Mouse (Mus musculus) MEL (cell line): ENCODE measurements around the gene Cmss1. TPM values are rescaled to one million over a fixed set of nuclear protein-coding genes. Genes with fewer than 3 reads are reported as not detected.

Experiments
- DNase-seq: peaks from one replicate; pipeline ENCODE4 v3.0.0; 2011; ENCODE audit warnings: low read depth, low spot score
- H3K27ac ChIP-seq: 2 replicates; pipeline ENCODE4 v1.5.1; 2012; ENCODE audit warnings: low read depth, mild to moderate bottlenecking, control low read depth, low read length, moderate library complexity; ENCODE audit not compliant: control insufficient read depth
- H3K27me3 ChIP-seq, 2 experiments: fragments of 150-350 bp in 1 of 2; sonication (generic) in 1 of 2; 2 replicates each; pipeline ENCODE4 v1.6.1; 2012; ENCODE audit warnings: low read length in 2 of 2, mild to moderate bottlenecking in 2 of 2, improper control_type of control experiment in 1 of 2, moderate library complexity in 1 of 2; ENCODE audit not compliant: insufficient read depth in 2 of 2, control insufficient read depth in 1 of 2
- H3K36me3 ChIP-seq, 2 experiments: 2 replicates each; pipeline ENCODE4 v1.6.1; 2012 to 2014; ENCODE audit warnings: low read length in 2 of 2, improper control_type of control experiment in 1 of 2, inconsistent platforms in 1 of 2, mild to moderate bottlenecking in 1 of 2; ENCODE audit not compliant: insufficient read depth in 2 of 2, control insufficient read depth in 1 of 2
- H3K4me1 ChIP-seq, 2 experiments: fragments of 150-350 bp in 1 of 2; sonication (generic) in 1 of 2; 2 replicates each; pipeline ENCODE4 v1.6.1; 2012; ENCODE audit warnings: low read length in 2 of 2, improper control_type of control experiment in 1 of 2, mild to moderate bottlenecking in 1 of 2; ENCODE audit not compliant: insufficient read depth in 2 of 2, control insufficient read depth in 1 of 2
- H3K4me3 ChIP-seq, 2 experiments: fragments of 150-350 bp in 1 of 2; sonication (generic) in 1 of 2; 2 replicates each; pipeline ENCODE4 v1.5.1; 2012; ENCODE audit warnings: low read depth in 2 of 2, low read length in 2 of 2, mild to moderate bottlenecking in 2 of 2, moderate library complexity in 2 of 2, control low read depth in 1 of 2, improper control_type of control experiment in 1 of 2; ENCODE audit not compliant: control insufficient read depth in 1 of 2, insufficient read depth in 1 of 2
- H3K79me2 ChIP-seq: 2 replicates; pipeline ENCODE4 v1.6.1; 2012; ENCODE audit warnings: mild to moderate bottlenecking, low read length, moderate library complexity; ENCODE audit not compliant: control insufficient read depth, poor library complexity, insufficient read depth
- H3K9ac ChIP-seq: 2 replicates; pipeline ENCODE4 v1.6.1; 2012; ENCODE audit warnings: low read depth, mild to moderate bottlenecking, control low read depth, low read length, moderate library complexity; ENCODE audit not compliant: control insufficient read depth, poor library complexity, severe bottlenecking
- H3K9me3 ChIP-seq: fragments of 150-350 bp; sonication (generic); replicated peaks from 2 replicates; pipeline ENCODE4 v1.6.1; 2012; ENCODE audit warnings: mild to moderate bottlenecking, low read length, improper control_type of control experiment, moderate library complexity; ENCODE audit not compliant: insufficient read depth
- CHD1 ChIP-seq: IDR thresholded peaks from 2 replicates; pipeline ENCODE4 v1.6.1; 2012; ENCODE audit warnings: low read depth, mild to moderate bottlenecking, inconsistent platforms, low read length, improper control_type of control experiment
- CHD2 ChIP-seq: IDR thresholded peaks from 2 replicates; pipeline ENCODE4 v1.6.1; 2011; ENCODE audit warnings: low read length, improper control_type of control experiment
- E2F4 ChIP-seq: IDR thresholded peaks from 2 replicates; pipeline ENCODE4 v1.6.1; 2011; ENCODE audit warnings: low read depth, low read length, improper control_type of control experiment, borderline replicate concordance
- ELF1 ChIP-seq: IDR thresholded peaks from 2 replicates; pipeline ENCODE4 v1.6.1; 2014; ENCODE audit warnings: low read depth, mild to moderate bottlenecking, inconsistent platforms, low read length, improper control_type of control experiment, moderate library complexity
- ETS1 ChIP-seq: IDR thresholded peaks from 2 replicates; pipeline ENCODE4 v1.6.1; 2012; ENCODE audit warnings: low read depth, mild to moderate bottlenecking, inconsistent platforms, low read length, improper control_type of control experiment, moderate library complexity
- GABPA ChIP-seq: IDR thresholded peaks from 2 replicates; pipeline ENCODE4 v1.6.1; 2012; ENCODE audit warnings: low read depth, mild to moderate bottlenecking, inconsistent platforms, low read length, improper control_type of control experiment, moderate library complexity
- JUND ChIP-seq: IDR thresholded peaks from 2 replicates; pipeline ENCODE4 v1.6.1; 2011; ENCODE audit warnings: low read depth, mild to moderate bottlenecking, improper control_type of control experiment, low read length
- MAFK ChIP-seq: IDR thresholded peaks from 2 replicates; pipeline ENCODE4 v1.6.1; 2011; ENCODE audit warnings: low read depth, mild to moderate bottlenecking, low read length, improper control_type of control experiment, borderline replicate concordance
- MAZ ChIP-seq: IDR thresholded peaks from 2 replicates; pipeline ENCODE4 v1.6.1; 2012; ENCODE audit warnings: low read depth, mild to moderate bottlenecking, inconsistent platforms, low read length, improper control_type of control experiment
- MEF2A ChIP-seq: IDR thresholded peaks from 2 replicates; pipeline ENCODE4 v1.6.1; 2014; ENCODE audit warnings: low read depth, mild to moderate bottlenecking, inconsistent platforms, low read length, improper control_type of control experiment; ENCODE audit not compliant: poor library complexity, insufficient replicate concordance, severe bottlenecking; ENCODE audit errors: extremely low read depth
- MXI1 ChIP-seq: IDR thresholded peaks from 2 replicates; pipeline ENCODE4 v1.6.1; 2011; ENCODE audit warnings: mild to moderate bottlenecking, low read depth, low read length, improper control_type of control experiment
- MYC ChIP-seq: IDR thresholded peaks from 2 replicates; pipeline ENCODE4 v1.6.1; 2011; ENCODE audit warnings: low read depth, mild to moderate bottlenecking, low read length, improper control_type of control experiment, moderate library complexity
- NELFE ChIP-seq: IDR thresholded peaks from 2 replicates; pipeline ENCODE4 v1.6.1; 2011; ENCODE audit warnings: low read depth, low read length, improper control_type of control experiment
- POLR2AphosphoS2 ChIP-seq: IDR thresholded peaks from 2 replicates; pipeline ENCODE4 v1.6.1; 2011; ENCODE audit warnings: low read length, improper control_type of control experiment
- POLR2AphosphoS5 ChIP-seq: IDR thresholded peaks from 2 replicates; pipeline ENCODE4 v1.6.1; 2012; ENCODE audit warnings: low read depth, borderline replicate concordance, mild to moderate bottlenecking, inconsistent platforms, low read length, moderate library complexity, mixed read lengths
- SMC3 ChIP-seq: IDR thresholded peaks from 2 replicates; pipeline ENCODE4 v1.6.1; 2011; ENCODE audit warnings: low read depth, low read length, improper control_type of control experiment
- TAL1 ChIP-seq: IDR thresholded peaks from 2 replicates; pipeline ENCODE4 v1.6.1; 2012; ENCODE audit warnings: mild to moderate bottlenecking, inconsistent platforms, low read length, moderate library complexity, mixed read lengths
- UBTF ChIP-seq: IDR thresholded peaks from 2 replicates; pipeline ENCODE4 v1.6.1; 2012; ENCODE audit warnings: low read depth, mild to moderate bottlenecking, inconsistent platforms, low read length, improper control_type of control experiment, moderate library complexity, borderline replicate concordance; ENCODE audit not compliant: insufficient read depth
- USF1 ChIP-seq: IDR thresholded peaks from 2 replicates; pipeline ENCODE4 v1.6.1; 2014; ENCODE audit warnings: low read depth, mild to moderate bottlenecking, inconsistent platforms, low read length, improper control_type of control experiment, moderate library complexity
- USF2 ChIP-seq, 2 experiments: IDR thresholded peaks; 2 replicates each; pipeline ENCODE4 v1.6.1; 2011 to 2012; ENCODE audit warnings: improper control_type of control experiment in 2 of 2, low read length in 2 of 2, borderline replicate concordance in 1 of 2, inconsistent platforms in 1 of 2, low read depth in 1 of 2, mild to moderate bottlenecking in 1 of 2; ENCODE audit not compliant: insufficient read depth in 1 of 2
- ZC3H11A ChIP-seq: IDR thresholded peaks from 2 replicates; pipeline ENCODE4 v1.6.1; 2012; ENCODE audit warnings: low read depth, mild to moderate bottlenecking, inconsistent platforms, low read length, improper control_type of control experiment
- ZKSCAN1 ChIP-seq: IDR thresholded peaks from 2 replicates; pipeline ENCODE4 v1.6.1; 2012; ENCODE audit warnings: low read depth, mild to moderate bottlenecking, inconsistent platforms, low read length, improper control_type of control experiment, moderate library complexity
- ZMIZ1 ChIP-seq: IDR thresholded peaks from 2 replicates; pipeline ENCODE4 v1.6.1; 2012; ENCODE audit warnings: low read depth, mild to moderate bottlenecking, inconsistent platforms, low read length, improper control_type of control experiment, moderate library complexity
- polyA plus RNA-seq, 2 experiments: library from polyadenylated mRNA; stranded (reverse) in 1 of 2; unstranded in 1 of 2; fragments of >175 nt in 1 of 2; fragments of >200 nt in 1 of 2; gene quantifications; 2 replicates each; pipeline versions ENCODE4 v1.2.1 to v1.2.4; 2012; ENCODE audit warnings: low replicate concordance in 2 of 2, low read depth in 1 of 2; ENCODE audit not compliant: insufficient read length in 2 of 2, insufficient read depth in 1 of 2, missing spikeins in 1 of 2
- total RNA-seq: library from RNA; depleted of rRNA; stranded (reverse); fragments of 300-350 nt; gene quantifications from 2 replicates; pipeline ENCODE4 v1.2.3, GENCODE M21; 2012

Cmss1 gene
- total and polyA plus RNA-seq, 3 experiments, result 80.9 to 94.7 TPM; not detected in 1

DNA sequence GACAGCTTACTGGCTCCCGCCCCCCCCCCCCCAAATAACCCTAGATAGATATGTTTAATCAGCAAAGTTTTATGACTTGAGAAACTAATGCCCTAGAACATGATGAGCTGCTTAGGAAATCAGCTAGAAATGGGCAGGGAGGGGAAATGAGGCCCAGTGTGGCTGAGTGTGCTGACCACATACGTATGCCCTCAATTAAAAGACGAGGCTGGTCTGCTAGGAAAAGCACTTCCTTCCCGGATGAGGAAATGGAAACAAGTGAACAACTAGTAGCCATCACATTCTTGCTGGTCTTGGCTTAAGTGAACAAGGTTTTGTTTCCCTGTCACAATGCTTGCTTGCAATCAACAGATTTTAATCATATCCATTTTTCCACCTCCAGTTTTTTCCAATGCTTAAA lies 76.1 kb downstream of the Cmss1 start:
- no peaks in the 10 kb centered on the region for H3K79me2 ChIP-seq
- H3K27ac ChIP-seq, result no peak overlapping the region
- H3K9me3 ChIP-seq, result no peaks in the 10 kb centered on the region
- DNase-seq, result no peak
- no peaks in the 10 kb centered on the region for H3K27me3 ChIP-seq
- H3K4me1 ChIP-seq, result peaks cover 0 to 3% of the 10 kb centered on the region in 2 experiments; a peak in 1 of 4 replicates
- no peak for TF ChIP-seq NELFE
- TF ChIP-seq CHD1, result no peak
- TF ChIP-seq MYC, result no peak
- no peak for TF ChIP-seq GABPA
- TF ChIP-seq MXI1, result no peak
- TF ChIP-seq MAZ, result no peak
- TF ChIP-seq USF1, result no peak
- no peak for TF ChIP-seq SMC3
- no peak for TF ChIP-seq ETS1
- TF ChIP-seq USF2 (IDR thresholded peaks at IDR 0.05; ENCODE audit: borderline replicate concordance in 1 of 2, insufficient read depth in 1 of 2, low read depth in 1 of 2, low read length in 2 of 2), result no peak
- no peak for TF ChIP-seq MEF2A
- TF ChIP-seq ZC3H11A, result no peak
- no peak for TF ChIP-seq UBTF
- TF ChIP-seq ELF1, result no peak
- H3K4me3 ChIP-seq, result no peak overlapping the region
- peaks cover 0 to 5% of the 10 kb centered on the region in 2 experiments; a peak in 2 of 4 replicates for H3K36me3 ChIP-seq
- no peak overlapping the region for H3K9ac ChIP-seq

DNA sequence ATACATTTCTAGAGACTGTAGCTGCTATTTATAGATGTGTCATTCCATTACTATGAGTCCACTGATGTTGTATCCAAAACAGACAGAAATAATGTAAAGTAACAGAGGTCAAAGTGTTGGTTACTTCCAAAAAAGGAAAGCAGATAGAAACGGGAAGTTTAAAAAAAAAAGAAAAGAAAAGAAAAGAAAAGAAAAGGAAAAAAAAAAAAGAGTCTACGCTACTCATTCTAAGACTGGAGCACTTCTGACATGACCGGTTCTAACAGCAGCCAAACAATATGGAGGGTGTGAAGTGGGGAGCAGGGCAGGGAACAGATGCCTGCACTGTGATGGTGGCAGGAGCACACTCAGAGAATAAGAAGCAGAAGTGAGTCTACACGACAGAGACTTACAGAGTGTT lies 78.2 kb downstream of the Cmss1 start:
- Histone ChIP-seq H3K9ac (no peak overlapping the region), H3K27me3 (no peaks in the 10 kb centered on the region), H3K9me3 (no peaks in the 10 kb centered on the region)
- no peak for TF ChIP-seq CHD2
- no peak for TF ChIP-seq ZC3H11A
- no peak for TF ChIP-seq ZMIZ1
- TF ChIP-seq POLR2AphosphoS2, result no peak
- TF ChIP-seq TAL1, result no peak
- TF ChIP-seq ZKSCAN1, result no peak
- TF ChIP-seq POLR2AphosphoS5, result no peak
- no peak for TF ChIP-seq ETS1
- no peak for TF ChIP-seq MAFK
- TF ChIP-seq JUND, result no peak
- no peak for TF ChIP-seq MEF2A
- no peak for TF ChIP-seq E2F4
- TF ChIP-seq, all 39 proteins: peak for 0
- Histone ChIP-seq H3K79me2 (no peaks in the 10 kb centered on the region), H3K4me1 (no peaks in the 10 kb centered on the region), H3K27ac (no peak overlapping the region), H3K36me3 (no peaks in the 10 kb centered on the region), H3K4me3 (no peak overlapping the region)
- no peak for DNase-seq
